Mouse (Mus musculus) heart, postnatal 25 days (tissue): ENCODE measurements around the gene Alox8. TPM values are rescaled to one million over a fixed set of nuclear protein-coding genes. Genes with fewer than 3 reads are reported as not detected.

Experiments
- total RNA-seq, 2 experiments: library from RNA; stranded (reverse); gene quantifications; 2 replicates each; pipeline ENCODE4 v1.2.3; 2021

Gene Alox8
- total RNA-seq, 2 experiments from 2014 or later = 1.6 to 1.8 TPM

Other genes with a start within 250 kb of the Alox8 start
- 10 to 100 TPM; 28.1 to 32.4 TPM for gene Arhgef15, start 240.4 kb downstream of the Alox8 start, total RNA-seq
- 1 to 10 TPM; 6.4 to 7.4 TPM for gene Slc25a35, start 229.7 kb downstream of the Alox8 start, total RNA-seq
- 10 to 100 TPM; 80.3 to 89.1 TPM for gene Rangrf, start 222.7 kb downstream of the Alox8 start, total RNA-seq
- gene Pfas, start 189.4 kb downstream of the Alox8 start, total RNA-seq = 1 to 10 TPM; 5.6 to 6.8 TPM
- gene Ctc1, start 181.9 kb downstream of the Alox8 start, total RNA-seq = 10 to 100 TPM; 11.5 to 13.7 TPM
- gene Aurkb, start 152.2 kb downstream of the Alox8 start, total RNA-seq = 1 to 10 TPM in 1 of 2 experiments, under 1 TPM in 1; 0.62 to 1.2 TPM
- gene Borcs6, start 138.1 kb downstream of the Alox8 start, total RNA-seq = 10 to 100 TPM; 14.4 to 16.4 TPM
- gene Tmem107, start 127.0 kb downstream of the Alox8 start, total RNA-seq = 1 to 10 TPM; 4.4 to 9.8 TPM
- 10 to 100 TPM; 59.6 to 65.7 TPM for gene Vamp2, start 109.4 kb downstream of the Alox8 start, total RNA-seq
- 10 to 100 TPM; 32.3 to 61.0 TPM for gene Per1, start 102.6 kb downstream of the Alox8 start, total RNA-seq
- gene Hes7, start 77.4 kb downstream of the Alox8 start, total RNA-seq = under 1 TPM in 1 of 2 experiments, not detected in 1; 0.14 TPM
- under 1 TPM in 1 of 2 experiments, not detected in 1; 0.21 TPM for gene 9130213A22Rik, start 75.3 kb downstream of the Alox8 start, total RNA-seq
- not detected for gene Aloxe3, start 71.9 kb downstream of the Alox8 start, total RNA-seq
- not detected for gene Alox12b, start 40.9 kb downstream of the Alox8 start, total RNA-seq
- gene Gucy2e, start 39.2 kb upstream of the Alox8 start, total RNA-seq = 1 to 10 TPM; 1.4 to 1.5 TPM
- gene Cntrob, start 125.9 kb upstream of the Alox8 start, total RNA-seq = 1 to 10 TPM; 2.6 to 5.3 TPM
- gene Trappc1, start 126.1 kb upstream of the Alox8 start, total RNA-seq = 10 to 100 TPM; 48.0 to 53.0 TPM
- gene Kcnab3, start 128.4 kb upstream of the Alox8 start, total RNA-seq = under 1 TPM; 0.22 to 0.29 TPM
- under 1 TPM; 0.16 to 0.17 TPM for gene Rnf227, start 142.6 kb upstream of the Alox8 start, total RNA-seq
- gene Chd3, start 171.6 kb upstream of the Alox8 start, total RNA-seq = 10 to 100 TPM; 26.4 to 27.9 TPM
- 10 to 100 TPM; 97.5 to 99.2 TPM for gene Naa38, start 197.6 kb upstream of the Alox8 start, total RNA-seq
- gene Cyb5d1, start 197.8 kb upstream of the Alox8 start, total RNA-seq = 10 to 100 TPM; 26.1 to 29.3 TPM
- 10 to 100 TPM; 22.5 to 23.7 TPM for gene Tmem88, start 200.4 kb upstream of the Alox8 start, total RNA-seq
- 10 to 100 TPM; 25.6 to 30.3 TPM for gene Kdm6b, start 215.8 kb upstream of the Alox8 start, total RNA-seq